Mouse (Mus musculus) heart, postnatal 0 days (tissue): Measurements from ENCODE around the gene Tcaf1.

ENCODE experiments used
- CTCF ChIP-seq: IDR thresholded peaks from 2 replicates; pipeline ENCODE4 v1.5.1; 2016; ENCODE audit warnings: antibody characterized with exemption, control low read depth, low read depth
- EP300 ChIP-seq: IDR thresholded peaks from 2 replicates; pipeline ENCODE4 v1.6.1; 2016; ENCODE audit warnings: antibody characterized with exemption, low read depth

DNA sequence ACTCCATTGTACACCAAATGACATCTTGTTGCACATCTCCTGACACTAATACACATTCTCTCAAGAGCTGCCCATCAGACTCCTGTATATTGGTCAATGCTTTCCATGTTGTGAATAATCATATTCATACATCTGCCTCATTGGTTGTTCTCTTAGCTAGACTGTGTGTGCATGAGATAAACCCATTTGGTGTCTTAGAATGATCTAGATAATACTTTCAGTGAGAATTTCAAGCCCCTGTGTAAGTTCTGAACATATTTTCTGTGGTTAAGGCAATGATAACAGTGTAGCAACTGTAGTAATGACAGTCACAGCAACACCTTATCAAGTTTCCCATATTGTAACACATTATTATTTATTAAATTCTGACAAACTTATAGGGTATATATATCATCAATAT lies 20.1 kb downstream of the Tcaf1 start:
- TF ChIP-seq CTCF (no peak), EP300 (no peak)
